Mouse (Mus musculus) lung, embryonic 15.5 days (tissue): ENCODE measurements around the gene Gm12888. TPM values are rescaled to one million over a fixed set of nuclear protein-coding genes. Genes with fewer than 3 reads are reported as not detected.
"Not testable (repeated sequence)": the region's sequence is repeated elsewhere in the genome, so short reads cannot be mapped to it uniquely, and the experiment has no call there.

Experiments used
- ATAC-seq: fragments of 200-750 bp; cut with Nextera tagmentation; 2 replicates; pipeline ENCODE4 v1.8.0; 2017; ENCODE audit warnings: moderate number of reproducible peaks, borderline replicate concordance; ENCODE audit not compliant: low FRiP score, low TSS enrichment; ENCODE audit errors: extremely low read depth
- H3K27ac ChIP-seq: fragments of 300-500 bp; sonication (generic); 2 replicates; pipeline ENCODE4 v1.5.1; 2015; ENCODE audit warnings: moderate library complexity, mild to moderate bottlenecking, inconsistent platforms
- H3K27me3 ChIP-seq: fragments of 300-500 bp; sonication (generic); 2 replicates; pipeline ENCODE4 v1.6.1; 2015; ENCODE audit warnings: inconsistent platforms
- H3K36me3 ChIP-seq: fragments of 300-500 bp; sonication (generic); 2 replicates; pipeline ENCODE4 v1.6.1; 2015; ENCODE audit warnings: inconsistent platforms
- H3K4me1 ChIP-seq: fragments of 300-500 bp; sonication (generic); 2 replicates; pipeline ENCODE4 v1.6.1; 2015; ENCODE audit warnings: inconsistent platforms
- H3K4me2 ChIP-seq: fragments of 300-500 bp; sonication (generic); 2 replicates; pipeline ENCODE4 v1.6.1; 2015; ENCODE audit warnings: inconsistent platforms, mild to moderate bottlenecking, moderate library complexity
- H3K4me3 ChIP-seq: fragments of 300-500 bp; sonication (generic); 2 replicates; pipeline ENCODE4 v1.5.1; 2015; ENCODE audit warnings: mild to moderate bottlenecking, inconsistent platforms
- H3K9ac ChIP-seq: fragments of 300-500 bp; sonication (generic); 2 replicates; pipeline ENCODE4 v1.6.1; 2015; ENCODE audit warnings: inconsistent platforms
- H3K9me3 ChIP-seq: fragments of 300-500 bp; sonication (generic); 2 replicates; pipeline ENCODE4 v1.6.1; 2016; ENCODE audit warnings: inconsistent platforms
- WGBS: fragments of 180-500 bp; shearing (Covaris S2); methylation state at CpG from one replicate; pipeline ENCODE4 v1.1.7; 2015; 5-methylcytosine and 5-hydroxymethylcytosine counted together
- polyA plus RNA-seq: library from polyadenylated mRNA; unstranded; fragments of >200 nt; fragmentation: Nextera tagmentation; extraction: Ambion mirVana; gene quantifications from 2 replicates; pipeline ENCODE4 v1.2.1, GENCODE M21; 2015

Gene Gm12888
- polyA plus RNA-seq, result not detected in 2 replicates

- 57% methylated on average over 4 of the region's 5 CpGs for WGBS
- not testable (repeated sequence) for H3K4me3 ChIP-seq, H3K9me3 ChIP-seq, H3K27me3 ChIP-seq, ATAC-seq, H3K9ac ChIP-seq, H3K27ac ChIP-seq, H3K4me1 ChIP-seq, H3K4me2 ChIP-seq, H3K36me3 ChIP-seq
Measured at GRCm38 (mm10) chr4:121324817-121325216, at the start of gene Gm12888. Gm12888 (minus strand) TSS chr4:121324917.

Other genes with a start within 250 kb of the Gm12888 start
- gene Zmpste24, start 226.7 kb downstream of the Gm12888 start, polyA plus RNA-seq, result 38.2 and 39.9 TPM in 2 replicates
- gene Tmco2, start 215.7 kb downstream of the Gm12888 start, polyA plus RNA-seq, result not detected in 2 replicates
- gene Rlf, start 109.8 kb downstream of the Gm12888 start, polyA plus RNA-seq, result 24.4 and 24.5 TPM in 2 replicates
- not detected in 2 replicates for gene Gm12886, start 98.2 kb upstream of the Gm12888 start, polyA plus RNA-seq